Mouse (Mus musculus) ZHBTc4 (cell line): ENCODE results near the gene Neurod2.

Source experiments
- DNase-seq: peaks from one replicate; pipeline ENCODE4 v3.0.0-alpha.2; 2011; ENCODE audit warnings: low read depth, low spot score

The Neurod2 gene

DNA sequence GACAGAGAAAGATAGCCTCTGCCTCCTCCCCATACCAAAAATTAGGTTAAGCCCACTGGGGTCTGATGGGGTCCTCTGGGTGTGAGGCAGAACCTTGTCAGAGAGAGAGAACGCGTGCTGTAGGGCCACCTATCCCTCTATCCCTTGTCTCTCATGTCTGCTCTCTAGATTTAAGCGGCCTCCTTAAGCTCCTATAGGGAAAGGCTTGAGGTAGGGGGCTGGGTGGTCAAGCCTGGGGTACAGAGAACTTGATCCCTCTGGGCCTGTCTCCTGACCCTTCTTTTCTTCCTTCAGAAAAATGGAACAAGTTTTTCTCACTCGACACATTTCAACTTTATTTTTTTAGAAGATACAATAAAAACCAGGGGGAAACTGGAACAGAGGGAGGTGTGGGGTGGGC, 3.4 kb upstream of the Neurod2 start:
- no peak for DNase-seq

DNA sequence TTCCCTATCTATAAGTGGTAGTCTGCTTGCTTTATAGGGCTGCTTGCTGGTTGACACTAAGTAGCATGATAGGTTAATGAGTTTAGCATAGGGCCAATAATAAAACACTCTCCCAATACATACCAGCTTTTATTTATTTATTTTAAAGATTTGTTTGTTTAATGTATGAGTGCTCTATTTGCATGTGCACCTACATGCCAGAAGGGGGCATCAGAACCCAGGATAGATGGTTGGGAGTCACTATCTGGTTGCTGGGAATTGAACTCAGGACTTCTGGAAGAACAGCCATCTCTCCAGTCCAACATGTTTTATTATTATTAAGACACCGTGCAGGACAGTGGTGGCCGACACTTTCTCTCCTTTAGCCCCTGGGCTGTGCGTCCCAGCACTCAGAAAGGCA, 2.7 kb upstream of the Neurod2 start:
- no peak for DNase-seq

DNA sequence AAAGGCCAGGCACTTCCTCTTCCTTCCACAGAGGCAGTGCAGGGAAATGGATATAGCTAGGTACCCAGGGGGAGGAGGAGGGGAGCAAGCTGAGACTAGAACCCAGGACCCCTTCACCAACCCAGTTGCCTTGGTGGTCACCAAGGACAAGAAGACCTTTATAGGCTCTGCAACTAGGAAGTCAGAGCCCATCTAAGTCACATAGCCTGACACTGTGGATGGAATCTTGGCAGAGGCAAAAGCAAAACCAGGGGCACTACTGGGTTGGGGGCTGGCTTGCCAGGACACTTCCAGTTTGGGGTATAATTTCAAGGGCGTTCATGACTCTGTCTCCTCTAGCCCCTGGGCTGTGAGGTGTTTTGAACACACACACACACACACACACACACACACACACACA, 2.0 kb upstream of the Neurod2 start:
- no peak for DNase-seq

DNA sequence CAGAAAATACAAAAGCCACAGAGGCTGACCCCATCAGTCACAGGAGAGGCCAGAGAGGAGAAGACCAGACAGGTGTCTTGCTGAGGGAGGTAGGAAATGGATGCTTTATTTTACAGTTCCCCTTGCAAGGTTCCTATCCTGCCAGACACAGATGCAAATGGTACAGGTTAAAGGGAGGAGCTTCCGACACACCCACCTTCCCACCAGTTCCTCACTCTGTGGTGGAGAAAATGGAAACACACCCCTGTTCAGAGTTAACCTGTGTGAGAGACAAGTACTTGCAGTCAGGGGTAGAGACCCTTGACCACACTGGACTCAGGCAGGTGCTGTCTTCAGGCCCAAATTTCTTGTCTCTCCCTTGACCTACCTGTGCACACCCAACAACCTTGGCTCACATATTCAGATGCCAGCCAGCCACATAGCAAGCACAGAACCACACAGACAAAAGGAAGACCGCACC, 1.3 kb upstream of the Neurod2 start:
- DNase-seq, result no peak

DNA sequence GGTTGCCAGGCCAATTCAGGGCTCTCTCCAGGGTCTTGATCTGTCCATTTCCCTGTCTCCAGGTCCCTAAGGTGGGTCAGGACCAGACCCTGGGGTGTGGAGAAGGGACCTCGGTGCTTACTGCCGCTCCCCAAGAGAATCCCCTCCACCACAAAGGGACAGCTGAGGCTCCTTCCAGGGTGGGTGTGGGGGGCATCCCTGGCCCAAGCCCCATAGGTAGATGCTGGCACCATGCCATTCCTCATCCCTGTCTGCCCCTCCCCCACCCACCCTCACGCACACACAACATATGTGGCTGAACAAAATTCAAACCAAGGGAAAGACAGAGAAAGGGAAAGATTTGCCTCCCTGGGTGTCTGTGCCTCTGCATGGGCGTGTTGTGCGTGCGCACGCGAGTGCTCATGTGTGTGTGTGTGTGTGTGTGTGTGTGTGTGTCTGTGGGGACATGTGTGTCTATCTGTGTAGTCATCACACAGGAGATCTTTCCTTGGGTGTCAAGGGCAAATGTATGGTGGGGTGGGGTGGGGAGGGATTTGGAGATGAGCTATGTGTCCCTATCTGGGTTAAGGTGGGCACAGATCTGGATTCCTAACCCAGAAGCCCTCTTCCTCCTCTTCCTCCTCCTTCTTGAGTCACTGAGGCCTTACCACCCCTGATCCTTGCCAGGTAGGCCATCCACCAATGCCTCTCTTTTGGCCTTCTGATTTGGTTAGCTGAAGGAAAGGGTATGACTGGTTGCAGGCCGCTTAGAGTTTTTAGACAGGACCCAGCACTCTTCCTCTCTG, 704 bp upstream of the Neurod2 start:
- DNase-seq, result no peak

DNA sequence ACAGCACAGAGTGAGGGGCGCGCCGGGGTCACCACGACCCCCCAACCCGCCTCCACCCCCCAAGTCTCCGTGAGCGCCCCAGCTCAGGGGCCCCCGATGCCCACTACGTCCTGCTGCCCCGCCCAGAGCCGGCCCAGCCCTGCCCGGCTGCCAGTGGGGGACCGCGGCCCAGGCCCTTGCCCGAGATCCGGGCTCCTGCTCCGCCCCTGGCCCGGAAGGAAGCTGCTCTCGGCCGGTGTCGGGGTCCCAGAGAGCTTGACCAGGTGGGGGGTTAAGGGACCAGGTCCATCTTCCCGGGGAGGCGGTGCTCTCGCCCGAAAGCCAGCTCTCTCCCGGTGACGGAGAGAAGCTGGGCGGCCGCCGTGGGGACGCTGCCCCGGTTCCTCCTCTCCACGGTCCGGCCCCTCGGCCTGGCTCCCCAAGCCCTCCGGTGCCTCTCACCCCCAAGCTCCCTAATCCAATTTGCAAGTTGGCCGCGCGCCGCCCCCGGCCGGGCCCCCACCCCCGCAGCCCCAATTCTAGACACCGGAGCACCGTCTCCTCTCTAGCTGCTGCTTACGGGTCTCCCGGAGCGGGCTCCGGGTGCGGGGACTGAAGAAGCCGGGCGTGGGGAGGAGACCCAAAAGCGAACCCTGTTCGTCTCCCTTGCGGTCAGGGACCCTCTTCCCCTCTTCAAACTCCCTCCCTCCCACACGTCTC, 928 bp downstream of the Neurod2 start:
- peak; percentile 45 for DNase-seq

DNA sequence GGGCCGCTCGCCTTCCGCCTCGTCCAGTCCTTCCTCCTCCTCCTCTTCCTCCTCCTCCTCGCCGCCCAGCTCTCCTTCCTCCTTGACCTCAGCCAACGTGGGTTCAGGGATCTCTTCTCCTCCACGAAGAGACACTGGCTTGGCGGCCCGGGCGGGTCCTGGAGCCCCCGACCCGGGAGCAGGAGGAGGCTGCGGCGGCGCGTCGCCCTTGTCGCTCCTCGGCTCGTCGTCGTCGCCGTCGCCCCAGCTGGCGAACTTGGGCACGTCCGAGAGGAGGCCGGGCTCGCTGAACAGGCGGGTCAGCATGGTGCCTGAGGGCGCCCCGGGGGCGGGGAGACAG, 1.4 kb downstream of the Neurod2 start:
- no peak for DNase-seq

DNA sequence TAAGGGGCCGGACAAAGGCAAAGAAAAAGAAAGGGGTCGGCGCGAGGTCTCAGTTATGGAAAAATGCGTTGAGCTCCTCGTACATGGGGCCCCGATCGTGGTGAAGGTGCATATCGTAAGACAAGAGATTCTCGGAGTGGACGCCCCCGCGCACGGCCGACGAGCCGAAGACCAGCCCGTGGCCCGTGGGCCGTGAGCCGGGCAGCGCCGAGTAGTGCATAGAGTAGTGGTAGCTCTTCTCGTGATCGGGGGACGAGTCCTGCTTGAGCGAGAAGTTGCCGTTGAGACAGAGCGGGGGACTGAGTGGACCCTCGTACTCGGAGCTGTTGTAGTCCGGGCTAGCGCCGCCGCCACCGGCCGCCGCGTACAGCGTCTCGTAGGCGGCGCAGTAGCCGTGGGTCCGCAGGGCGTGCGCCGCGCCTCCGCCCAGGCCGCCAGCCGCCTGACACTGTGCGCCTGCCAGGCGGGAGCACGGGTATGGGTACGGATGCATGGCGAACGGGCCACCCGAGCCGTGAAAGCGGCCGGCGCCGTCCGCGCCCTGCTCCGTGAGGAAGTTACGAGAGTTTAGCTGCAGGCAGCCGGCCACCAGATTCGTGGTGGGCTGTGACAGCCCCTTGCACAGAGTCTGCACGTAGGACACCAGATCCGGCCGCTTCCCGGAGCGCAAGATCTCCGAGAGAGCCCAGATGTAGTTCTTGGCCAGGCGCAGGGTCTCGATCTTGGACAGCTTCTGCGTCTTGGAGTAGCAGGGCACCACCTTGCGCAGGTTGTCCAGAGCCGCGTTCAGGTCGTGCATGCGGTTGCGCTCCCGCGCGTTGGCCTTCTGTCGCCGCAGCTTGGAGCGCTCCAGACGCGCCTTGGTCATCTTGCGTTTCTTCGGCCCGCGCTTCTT, 2.1 kb downstream of the Neurod2 start:
- peak; percentile 73 for DNase-seq

DNA sequence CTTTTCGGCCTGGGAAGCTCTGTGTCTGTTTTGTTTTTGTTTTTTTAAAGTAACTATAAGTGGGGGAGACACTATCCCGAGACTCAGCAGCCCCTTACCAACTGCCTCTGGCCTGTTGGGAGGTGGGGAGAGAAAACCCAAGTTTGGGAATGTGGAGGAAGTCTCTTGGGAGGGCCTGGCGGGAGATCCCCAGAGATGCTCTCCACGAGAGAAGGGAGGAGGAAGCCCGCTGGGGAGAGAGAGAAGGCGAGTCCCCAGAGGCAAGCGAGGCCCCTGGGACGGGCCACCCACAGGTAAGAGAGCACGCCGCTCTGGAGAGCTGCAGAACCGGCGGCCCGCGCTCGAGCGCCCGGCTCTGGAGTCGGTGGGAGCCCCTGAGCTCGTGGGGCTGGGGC, 2.7 kb downstream of the Neurod2 start:
- DNase-seq, result peak; percentile 49

DNA sequence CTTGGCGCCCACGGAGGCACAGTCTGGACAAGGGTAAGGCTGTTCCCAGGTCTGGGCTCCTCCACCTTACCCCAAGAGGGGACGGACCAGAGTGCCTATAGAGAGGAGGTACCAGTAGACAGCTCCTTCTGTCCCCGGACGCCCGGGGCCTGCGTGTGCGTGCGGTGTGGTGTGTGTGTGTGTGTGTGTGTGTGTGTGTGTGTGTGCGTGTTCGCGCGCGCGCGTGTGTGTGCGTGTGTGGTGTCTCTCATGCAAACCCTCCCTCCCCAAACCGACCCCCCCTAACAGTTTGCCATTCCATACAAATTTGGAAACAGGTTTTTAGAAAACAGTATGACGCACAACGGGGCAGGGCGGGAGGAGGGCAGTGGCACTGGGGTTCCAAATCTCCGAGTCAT, 3.6 kb downstream of the Neurod2 start:
- DNase-seq, result no peak

DNA sequence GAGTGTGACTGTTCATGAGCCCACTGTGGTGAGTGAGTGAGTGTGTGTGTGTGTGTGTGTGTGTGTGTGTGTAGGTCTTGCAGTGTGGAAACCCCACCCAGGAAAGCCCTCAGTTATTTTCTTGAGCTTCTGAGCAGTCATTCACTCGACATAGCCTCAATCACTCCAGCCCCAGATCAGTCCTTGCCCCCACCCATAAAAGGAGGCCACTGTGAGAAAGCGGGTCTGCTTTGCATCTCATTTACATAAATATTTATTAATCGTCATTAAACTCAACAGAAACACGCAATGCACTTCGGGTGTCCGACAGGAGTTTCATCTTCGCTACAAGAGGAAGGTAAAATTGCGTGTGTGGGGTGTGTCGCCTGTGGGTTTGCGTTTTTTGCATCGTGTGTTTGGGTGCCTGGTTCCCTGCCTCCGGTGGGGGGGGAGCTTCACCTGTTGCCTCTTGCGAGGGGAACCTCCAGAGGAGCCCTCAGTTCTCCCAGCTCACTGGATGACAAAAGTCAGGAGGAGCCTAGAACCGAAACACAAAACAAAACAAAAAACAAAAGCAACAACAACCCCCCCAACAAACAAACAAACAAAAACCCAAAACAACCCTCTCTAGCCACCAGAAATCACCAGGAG, 4.1 kb downstream of the Neurod2 start:
- no peak for DNase-seq

DNA sequence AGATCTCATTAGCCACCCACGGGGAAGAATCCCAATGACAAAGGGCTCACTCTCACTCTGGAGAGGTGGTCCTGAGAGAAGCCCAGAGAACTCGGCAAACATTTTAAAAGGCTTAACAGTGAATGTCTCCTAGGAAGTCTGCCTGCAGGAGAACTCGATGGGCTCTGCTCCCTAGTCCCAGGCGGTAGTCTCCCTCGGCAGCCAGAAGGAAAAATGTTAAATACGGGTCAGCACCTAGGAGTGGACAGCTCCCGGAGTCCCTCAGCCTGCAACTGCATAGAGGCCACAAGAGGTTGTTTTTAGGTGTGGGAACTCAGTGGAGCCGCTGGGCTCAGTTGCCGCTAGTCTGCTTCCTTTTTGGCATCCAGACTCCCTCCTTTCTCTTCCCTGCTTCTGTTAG, 5.5 kb downstream of the Neurod2 start:
- DNase-seq, result peak; percentile 64

DNA sequence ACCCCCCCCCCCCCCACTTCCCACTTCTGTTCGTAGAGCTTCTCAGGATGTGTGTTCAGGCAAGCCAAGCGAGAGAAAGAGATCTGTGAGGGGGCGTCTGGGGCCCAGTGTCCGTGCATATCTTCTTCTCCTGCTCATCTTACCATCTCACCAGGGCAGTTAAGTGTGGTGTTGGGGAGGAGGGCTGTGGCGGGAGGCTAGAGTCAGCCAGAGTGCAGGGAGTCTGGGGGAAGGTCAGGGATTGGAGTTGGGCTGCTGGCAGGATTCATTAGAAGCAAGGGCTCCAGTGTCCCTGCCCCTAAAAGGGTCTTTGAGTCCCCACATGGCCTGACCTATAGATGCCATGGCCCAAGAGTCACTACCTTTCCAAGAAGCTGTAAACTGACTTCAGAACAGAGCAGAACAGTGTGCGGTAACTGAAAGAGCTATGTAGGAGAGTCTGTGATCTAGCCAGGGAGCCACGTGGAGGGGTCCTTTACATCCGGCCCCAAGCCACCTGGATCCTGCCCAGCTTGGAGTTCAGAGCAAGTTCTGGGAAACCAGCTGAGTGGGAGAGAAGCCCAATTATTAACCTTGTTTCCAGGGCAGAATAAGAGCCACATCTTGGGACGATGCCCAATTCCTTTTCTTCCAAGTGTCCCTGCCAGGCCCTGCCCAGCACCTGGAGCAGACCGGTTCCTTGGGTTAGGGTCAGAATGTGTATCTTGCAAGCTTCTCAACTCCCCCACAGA, 6.1 kb downstream of the Neurod2 start:
- no peak for DNase-seq

DNA sequence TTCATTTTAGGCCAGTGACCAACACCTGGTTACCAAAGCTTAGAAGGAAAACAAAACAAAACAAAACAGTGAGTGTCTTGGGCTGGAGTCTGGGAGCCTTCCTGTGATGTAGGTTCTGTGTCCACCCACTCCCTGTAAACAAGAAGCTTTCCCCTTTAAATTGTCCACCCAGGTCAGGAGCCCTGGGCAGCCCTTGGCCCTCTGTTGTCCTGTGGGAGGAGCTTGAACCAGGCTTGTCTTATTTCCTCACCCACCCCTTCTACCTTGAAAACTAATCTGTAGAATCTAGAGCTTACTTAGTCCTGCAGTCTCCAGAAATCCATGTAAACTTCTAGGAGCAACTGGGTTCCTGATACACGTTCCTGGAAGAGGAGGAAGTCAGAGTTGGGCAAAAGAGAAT, 7.3 kb downstream of the Neurod2 start:
- no peak for DNase-seq

DNA sequence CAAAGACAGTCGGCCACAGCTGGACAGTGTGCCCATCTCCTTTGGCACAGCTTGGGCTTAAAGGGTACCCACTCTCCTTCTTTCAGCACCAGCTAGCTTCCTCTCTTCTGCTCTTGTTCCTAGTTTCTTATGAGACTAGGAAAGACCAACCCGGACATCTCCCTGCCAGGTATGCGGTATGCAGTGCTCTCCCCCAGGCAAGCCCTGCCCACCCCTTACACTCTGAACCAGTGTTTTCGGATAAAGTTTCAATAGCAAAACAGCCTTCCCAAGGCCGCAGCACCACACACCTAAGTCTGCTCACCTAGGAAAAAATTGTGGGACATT, 7.8 kb downstream of the Neurod2 start:
- no peak for DNase-seq

DNA sequence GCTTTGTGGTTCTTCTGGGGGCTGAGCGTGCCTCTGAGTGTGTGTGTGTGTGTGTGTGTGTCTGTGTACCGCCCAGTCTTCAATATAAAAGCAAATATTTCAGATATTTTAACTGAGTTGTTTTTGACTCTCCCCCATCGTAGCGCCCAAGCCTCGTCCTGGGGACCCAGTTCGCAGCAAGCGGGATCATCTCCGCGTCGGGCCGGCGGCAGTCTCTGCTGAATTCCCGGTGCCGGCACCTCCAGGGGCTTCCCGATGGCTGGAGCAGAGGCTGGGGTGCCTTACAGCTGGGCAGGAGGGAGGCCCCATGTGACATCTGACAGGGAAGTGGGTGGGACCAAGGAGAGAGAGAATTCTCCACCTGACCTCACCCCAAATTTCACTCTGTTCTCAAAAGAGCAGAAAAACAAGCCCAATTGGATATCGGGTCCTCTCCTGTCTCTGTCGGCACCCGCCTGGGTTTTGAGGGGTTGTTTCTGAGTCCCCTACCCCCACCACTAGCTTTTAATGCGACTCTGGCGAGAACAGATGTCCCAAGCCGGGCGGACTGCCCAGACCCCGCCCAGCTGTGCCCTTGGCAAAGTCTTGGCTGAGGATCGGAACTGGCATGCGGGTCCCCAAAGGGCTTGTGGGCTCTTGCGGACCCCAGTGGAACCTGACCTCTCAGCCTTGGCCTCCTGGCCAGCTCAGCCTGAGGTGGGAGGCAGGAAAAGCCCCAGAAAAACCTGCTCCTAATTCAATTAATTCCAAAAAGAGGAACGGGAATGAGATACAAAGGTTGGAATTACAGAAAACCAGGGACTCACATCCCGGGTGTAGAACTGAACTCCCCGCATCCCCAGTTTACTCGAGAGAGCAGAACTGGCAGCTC, 8.4 kb downstream of the Neurod2 start:
- DNase-seq, result no peak

DNA sequence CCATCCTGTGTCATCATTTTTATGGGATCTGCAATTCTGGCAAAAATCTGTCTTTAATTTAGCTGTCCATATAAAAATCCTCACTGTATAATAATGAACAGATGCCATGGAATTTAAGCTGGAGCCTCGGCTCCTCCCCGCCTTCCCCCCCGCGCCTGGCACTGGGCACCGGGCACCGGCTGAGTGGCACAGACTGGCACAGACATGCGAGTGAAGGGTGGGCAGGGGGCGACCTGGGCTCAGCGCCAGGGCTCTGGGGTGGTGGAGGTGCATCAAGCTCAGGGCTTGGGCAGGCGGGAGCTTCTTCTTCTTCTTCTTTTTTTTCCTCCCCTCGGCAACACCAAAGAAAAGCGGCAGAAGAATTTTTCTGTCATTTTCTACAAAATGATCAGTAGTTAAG, 9.1 kb downstream of the Neurod2 start:
- no peak for DNase-seq

DNA sequence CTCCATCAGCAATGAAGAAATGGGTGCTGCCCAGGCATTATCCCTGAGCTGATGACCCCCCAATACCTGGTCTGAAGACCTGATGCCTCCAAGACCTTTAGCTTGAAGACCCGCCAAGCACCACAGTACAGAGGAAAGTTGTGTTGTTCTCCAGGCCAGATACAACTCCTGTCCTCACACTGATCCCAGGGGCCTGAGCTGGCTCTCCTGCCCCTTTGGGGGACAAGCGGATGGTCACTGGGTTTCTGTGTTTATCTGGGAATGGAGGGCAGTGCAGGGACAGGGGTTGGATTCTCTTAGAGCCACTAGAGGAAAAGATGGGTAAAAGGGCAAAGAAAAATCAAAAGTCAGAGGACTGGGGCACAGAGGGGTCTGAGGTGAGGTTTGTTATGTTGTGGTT, 9.5 kb downstream of the Neurod2 start:
- DNase-seq, result no peak

DNA sequence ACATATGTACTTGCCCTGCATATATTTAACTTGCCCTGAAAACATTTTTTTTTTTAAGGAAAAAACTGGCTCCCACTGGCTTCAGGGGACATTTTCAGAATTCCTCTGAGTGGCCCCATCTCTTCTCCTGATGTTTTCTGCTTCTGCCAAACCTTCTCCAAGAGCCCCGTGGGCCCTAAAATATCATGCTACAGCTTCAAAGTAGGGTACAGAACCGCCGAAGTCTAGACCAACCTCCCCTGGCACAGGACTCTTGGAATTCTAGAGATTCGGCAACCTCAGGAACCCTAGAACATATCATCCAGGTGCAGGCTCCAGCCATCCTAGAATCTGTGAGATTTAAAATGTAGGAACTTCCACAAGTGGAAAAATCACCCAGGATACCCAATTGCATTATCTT, 9.9 kb downstream of the Neurod2 start:
- no peak for DNase-seq

DNA sequence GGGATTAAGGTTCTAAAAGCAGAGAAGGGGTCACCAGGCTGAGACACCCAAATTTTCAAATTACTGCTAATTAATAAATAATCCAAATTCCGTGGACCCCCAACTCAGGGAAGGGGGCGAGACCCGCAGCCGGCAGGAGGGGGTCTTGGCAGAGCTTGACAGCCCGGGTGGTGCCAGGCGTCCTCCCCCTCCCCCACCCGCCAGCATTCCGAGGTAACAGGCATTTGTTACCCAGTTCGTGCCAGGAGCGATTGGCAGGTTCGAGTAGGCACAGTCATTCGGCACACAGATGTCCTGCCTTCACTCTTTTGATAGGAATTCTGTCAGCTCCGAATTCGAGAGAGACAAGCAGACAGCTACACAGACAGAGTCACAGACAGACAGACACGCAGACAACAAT, 10.3 kb downstream of the Neurod2 start:
- DNase-seq, result no peak
